Mouse (Mus musculus) cortical plate, adult 2 months (tissue): ENCODE data around the gene Mapk3. TPM values are rescaled to one million over a fixed set of nuclear protein-coding genes. Genes with fewer than 3 reads are reported as not detected.
"Not testable (repeated sequence)": the region's sequence is repeated elsewhere in the genome, so short reads cannot be mapped to it uniquely, and the experiment has no call there.

Source experiments
- H3K27ac ChIP-seq: fragments of 200-500 bp; 2 replicates; pipeline ENCODE4 v1.5.1; 2012; ENCODE audit warnings: low read length, control low read depth, inconsistent platforms; ENCODE audit not compliant: insufficient read depth
- H3K4me1 ChIP-seq: fragments of 200-500 bp; 2 replicates; pipeline ENCODE4 v1.6.1; 2011; ENCODE audit warnings: low read length; ENCODE audit not compliant: control insufficient read depth, insufficient read depth
- H3K4me3 ChIP-seq: fragments of 200-500 bp; 2 replicates; pipeline ENCODE4 v1.5.1; 2011; ENCODE audit warnings: mild to moderate bottlenecking, low read length, control low read depth; ENCODE audit not compliant: insufficient read depth
- CTCF ChIP-seq: fragments of 200-500 bp; IDR thresholded peaks from 2 replicates; pipeline ENCODE4 v1.5.1; 2011; ENCODE audit warnings: mild to moderate bottlenecking, control low read depth, low read length; ENCODE audit not compliant: insufficient read depth; ENCODE audit errors: extremely low read depth
- POLR2A ChIP-seq: fragments of 200-500 bp; IDR thresholded peaks from 2 replicates; pipeline ENCODE4 v1.6.1; 2011; ENCODE audit warnings: mild to moderate bottlenecking, low read length, control low read depth; ENCODE audit not compliant: insufficient read depth; ENCODE audit errors: extremely low read depth
- polyA plus RNA-seq: library from polyadenylated mRNA; depleted of rRNA; stranded (reverse); fragments of >200 nt; gene quantifications from 2 replicates; pipeline ENCODE4 v1.2.3, GENCODE M21; 2012

Mapk3 gene
- polyA plus RNA-seq, 1 experiment: 283 TPM

GRCm38 (mm10) chr7:126773351-126773750 is 13.9 kb downstream of the Mapk3 start:
- no peak for TF ChIP-seq POLR2A
- no peak for TF ChIP-seq CTCF
- peaks cover 2% of the 10 kb centered on the region; the same call in 1 of the 2 replicates for H3K4me1 ChIP-seq
- no peak overlapping the region for H3K4me3 ChIP-seq
- no peak overlapping the region for H3K27ac ChIP-seq

- no peak overlapping the region for H3K4me3 ChIP-seq
- TF ChIP-seq POLR2A (no peak), CTCF (no peak)
- no peak overlapping the region for H3K27ac ChIP-seq
- H3K4me1 ChIP-seq: peaks cover 2% of the 10 kb centered on the region; the same call in 1 of the 2 replicates
Measured at GRCm38 (mm10) chr7:126774463-126774862, 15.1 kb downstream of the Mapk3 start.

DNA sequence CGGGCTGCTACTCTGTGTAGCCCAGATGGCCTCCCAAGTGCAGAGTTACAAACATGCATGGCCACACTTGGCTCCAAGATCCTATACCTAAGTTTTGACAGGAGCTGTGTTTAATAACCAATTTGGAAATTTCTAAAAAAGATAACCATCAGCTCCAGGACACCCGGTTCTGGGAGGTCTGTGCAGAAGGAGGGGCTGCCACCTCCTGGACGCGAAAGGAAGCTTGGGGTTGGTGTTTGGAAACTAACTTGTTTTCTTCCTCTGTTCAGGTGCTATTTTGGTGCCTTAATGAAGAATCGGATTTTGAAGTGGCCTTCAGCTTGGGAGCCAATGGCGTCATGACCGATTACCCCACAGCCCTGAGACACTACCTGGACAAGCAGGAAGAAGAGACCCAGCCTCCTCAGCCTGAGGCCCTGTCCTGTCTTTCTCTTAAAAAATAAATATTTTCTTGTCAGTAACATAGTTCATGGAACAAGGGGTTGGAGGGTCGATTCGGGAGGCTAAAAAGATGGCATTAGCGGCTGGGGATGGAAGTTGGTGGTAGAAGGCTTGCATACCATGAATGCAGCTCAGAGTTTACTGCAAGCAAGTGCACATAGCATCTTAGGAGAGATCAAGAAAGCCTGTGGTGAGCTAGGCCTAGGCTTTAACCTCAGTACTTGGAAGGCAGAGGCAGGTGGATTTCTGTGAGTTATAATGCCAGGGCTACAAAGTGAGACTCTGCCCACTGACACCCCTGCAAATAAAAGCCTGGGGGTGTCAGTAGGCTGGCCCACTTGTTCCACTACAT is 16.0 kb downstream of the Mapk3 start:
- Histone ChIP-seq H3K4me1 (peaks cover 2% of the 10 kb centered on the region; the same call in 1 of the 2 replicates), H3K27ac (no peak overlapping the region), H3K4me3 (no peak overlapping the region)
- TF ChIP-seq CTCF (peak; percentile 40; the same call in 1 of the 2 replicates), POLR2A (no peak)

- H3K4me3 ChIP-seq: peak overlapping the region; percentile 64; the same call in 1 of the 2 replicates
- H3K27ac ChIP-seq: no peak overlapping the region
- TF ChIP-seq CTCF (no peak), POLR2A (no peak)
- H3K4me1 ChIP-seq: peaks cover 2% of the 10 kb centered on the region; the same call in 1 of the 2 replicates
Measured at GRCm38 (mm10) chr7:126775978-126776234, 16.5 kb downstream of the Mapk3 start.

- TF ChIP-seq POLR2A (peak; percentile 57; the same call in 1 of the 2 replicates), CTCF (no peak)
- Histone ChIP-seq H3K4me1 (peaks cover 2% of the 10 kb centered on the region; the same call in 1 of the 2 replicates), H3K4me3 (peak within 1 kb of the TSS; percentile 64), H3K27ac (peak within 1 kb of the TSS; percentile 72)
Measured at GRCm38 (mm10) chr7:126776598-126777057, 17.2 kb downstream of the Mapk3 start, which contains the start of gene Ypel3. TSS of gene Ypel3 (plus strand) at chr7:126776955.

GRCm38 (mm10) chr7:126777476-126777875 is 18.1 kb downstream of the Mapk3 start:
- Histone ChIP-seq H3K4me1 (peaks cover 2% of the 10 kb centered on the region; the same call in 1 of the 2 replicates), H3K27ac (peak overlapping the region; percentile 72), H3K4me3 (peak overlapping the region; percentile 64)
- no peak for TF ChIP-seq POLR2A
- no peak for TF ChIP-seq CTCF

DNA sequence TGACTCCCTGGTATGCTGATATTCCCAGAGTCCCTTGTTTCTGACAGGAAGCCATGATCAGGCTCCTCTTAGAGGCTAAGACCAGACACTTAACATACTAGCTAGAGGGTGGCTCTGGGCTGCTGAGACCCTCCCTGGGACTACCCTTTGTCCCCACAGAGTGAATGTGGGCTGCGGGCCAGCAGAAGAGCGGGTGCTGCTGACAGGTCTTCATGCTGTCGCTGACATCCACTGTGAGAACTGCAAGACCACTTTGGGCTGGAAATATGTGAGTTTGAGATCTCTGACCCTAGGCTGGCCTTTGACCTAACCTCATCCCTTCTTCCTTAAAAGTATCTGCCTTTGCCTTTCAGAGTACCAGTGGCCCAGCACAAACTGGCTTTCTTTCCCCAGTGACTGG is 18.7 kb downstream of the Mapk3 start:
- TF ChIP-seq POLR2A (no peak), CTCF (no peak)
- H3K4me1 ChIP-seq: peaks cover 2% of the 10 kb centered on the region; the same call in 1 of the 2 replicates
- peak overlapping the region; percentile 72; the same call in 1 of the 2 replicates for H3K27ac ChIP-seq
- H3K4me3 ChIP-seq: peak overlapping the region; percentile 64; the same call in 1 of the 2 replicates

GRCm38 (mm10) chr7:126779101-126779500 is 19.7 kb downstream of the Mapk3 start:
- not testable (repeated sequence) for H3K4me1 ChIP-seq, H3K4me3 ChIP-seq, H3K27ac ChIP-seq

DNA sequence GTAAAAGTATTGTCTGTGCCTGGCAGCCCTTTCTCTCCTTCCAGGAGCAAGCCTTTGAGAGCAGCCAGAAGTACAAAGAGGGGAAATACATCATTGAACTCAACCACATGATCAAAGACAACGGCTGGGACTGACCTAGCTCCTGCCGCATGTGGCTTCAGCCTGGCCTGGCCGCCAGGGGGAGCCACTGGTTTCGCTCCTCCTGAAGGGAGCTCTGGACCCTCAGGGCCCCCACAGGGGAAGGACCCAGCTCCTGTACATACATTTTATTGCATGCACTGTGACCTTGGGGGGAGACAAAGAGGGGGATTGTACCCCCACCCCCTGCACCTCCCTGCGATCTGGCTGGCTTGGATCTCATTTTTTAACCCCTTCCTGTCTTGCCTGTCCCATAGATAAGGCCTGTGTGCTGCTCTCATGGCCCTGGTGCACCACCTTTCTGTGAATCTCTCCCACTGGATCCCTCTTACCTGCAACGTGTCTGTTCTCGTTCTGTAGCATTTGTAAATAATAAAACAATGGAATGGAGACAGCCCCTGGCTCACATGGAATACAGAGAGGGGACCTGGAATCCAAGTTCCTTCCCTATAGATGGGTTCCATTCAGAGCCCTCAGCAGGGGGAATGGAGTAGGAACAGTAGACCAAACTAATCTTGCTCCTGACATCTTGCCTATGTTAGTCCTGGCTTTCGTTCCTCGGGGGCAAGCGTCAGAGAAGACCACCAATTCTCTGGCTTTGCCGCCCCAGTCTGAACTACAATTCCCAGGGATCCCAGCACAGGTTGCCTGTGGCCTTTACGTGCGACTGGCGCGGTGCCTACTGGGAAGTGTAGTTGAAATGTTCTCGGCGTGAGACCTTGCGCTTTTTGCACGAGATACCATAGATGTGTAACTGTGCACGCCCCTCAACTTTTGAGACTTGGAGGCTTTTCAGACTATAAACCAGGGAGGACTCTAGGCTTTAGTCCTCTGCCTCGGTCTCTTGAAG is 20.9 kb downstream of the Mapk3 start:
- Histone ChIP-seq H3K27ac (no peak overlapping the region), H3K4me1 (peaks cover 2% of the 10 kb centered on the region; the same call in 1 of the 2 replicates), H3K4me3 (peak overlapping the region; percentile 6; the same call in 1 of the 2 replicates)
- TF ChIP-seq POLR2A: peak; percentile 54; the same call in 1 of the 2 replicates
- TF ChIP-seq CTCF: peak; percentile 59
